23 mouse cellular contexts compared by ENCODE assay signal in genomic region chr14:60764526-60764925, GRCm38 (mm10). TPM values are rescaled to one million over a fixed set of nuclear protein-coding genes. Genes with fewer than 3 reads are reported as not detected.
DNase-seq lines count a peak whose midpoint lies in the region; ATAC-seq and TF ChIP-seq lines count a peak whose summit lies in the region.
"Had no signal": no experiment of that assay in that cellular context is flagged by ENCODE, and none has a peak within 500 bp of the region (broad histone marks: within the 10 kb centered on the region; RNA-seq: fewer than 3 reads in every experiment).

No protein-coding gene starts in this region.

- H3K4me2 ChIP-seq in heart, embryonic 13.5 days: no peak overlapping the region
- no peak overlapping the region for H3K4me2 ChIP-seq in hindbrain, embryonic 16.5 days (ENCODE audit: low read length)
- H3K4me2 ChIP-seq: lung, embryonic 14.5 days; midbrain, embryonic 12.5 days; neural tube, embryonic 12.5 days had no signal

- peak overlapping the region; percentile 29; the same call in 1 of the 2 replicates for H3K27ac ChIP-seq in heart, embryonic 13.5 days (replicated peaks)
- peak overlapping the region; percentile 51; the same call in 1 of the 2 replicates for H3K27ac ChIP-seq in layer of hippocampus, adult 2 months
- H3K27ac ChIP-seq in brown adipose tissue, adult 24 weeks (replicated peaks; ENCODE audit: low read depth, low read length): peak overlapping the region; percentile 98
- no peak overlapping the region for H3K27ac ChIP-seq in hindbrain, embryonic 16.5 days (ENCODE audit: low read depth, low read length)
- H3K27ac ChIP-seq: midbrain, embryonic 12.5 days; neural tube, embryonic 12.5 days had no signal

- no peaks in the 10 kb centered on the region for H3K9me3 ChIP-seq in heart, embryonic 13.5 days
- H3K9me3 ChIP-seq in hindbrain, embryonic 16.5 days (ENCODE audit: control insufficient read depth, low read length): no peaks in the 10 kb centered on the region
- H3K9me3 ChIP-seq: midbrain, embryonic 12.5 days; neural tube, embryonic 12.5 days had no signal

- no peak for ATAC-seq in heart, embryonic 13.5 days (ENCODE audit: extremely low read depth, insufficient number of reproducible peaks, low FRiP score, low TSS enrichment)
- no peak for ATAC-seq in hindbrain, embryonic 16.5 days
- ATAC-seq: inflammation-experienced regulatory T-cells, adult 6 months had no signal

- H3K4me1 ChIP-seq in heart, embryonic 13.5 days: peaks cover 40% of the 10 kb centered on the region
- H3K4me1 ChIP-seq in brown adipose tissue, adult 24 weeks (ENCODE audit: control insufficient read depth, insufficient read depth, insufficient read length, low read length): peaks cover 33% of the 10 kb centered on the region
- H3K4me1 ChIP-seq in hindbrain, embryonic 16.5 days (ENCODE audit: control insufficient read depth, insufficient read depth, low read depth, low read length): no peaks in the 10 kb centered on the region

- WGBS in heart, embryonic 13.5 days: 38% methylated on average over 4 of the region's 4 CpGs
- WGBS in hindbrain, embryonic 16.5 days: 83% methylated on average over 4 of the region's 4 CpGs

- TF ChIP-seq CTCF in layer of hippocampus, adult 2 months (conservative IDR thresholded peaks at IDR 0.05): no peak

- no peaks in the 10 kb centered on the region for H3K27me3 ChIP-seq in heart, embryonic 13.5 days (replicated peaks)
- H3K27me3 ChIP-seq in hindbrain, embryonic 16.5 days (replicated peaks; ENCODE audit: control insufficient read depth, insufficient read depth, low read length): no peaks in the 10 kb centered on the region
- H3K27me3 ChIP-seq: midbrain, embryonic 12.5 days; neural tube, embryonic 12.5 days; Patski had no signal

- intact Hi-C loops in heart, postnatal 25 days (cut with DNase I): no loop called here

- no peak for DNase-seq in heart, postnatal 25 days (ENCODE audit: low spot score)
- no peak for DNase-seq in layer of hippocampus, adult 2 months (ENCODE audit: low spot score in 2 of 2)
- no peak for DNase-seq in layer of hippocampus, postnatal 25 days (ENCODE audit: extremely low spot score in 1 of 2, low spot score in 1 of 2)
- DNase-seq in ES-CJ7 (ENCODE audit: low read depth, low spot score): peak; percentile 66
- DNase-seq: adrenal gland, postnatal 25 days; B cell, adult 2 months; cerebellum, adult 18-20 months; cerebellum, postnatal 36 days; layer of hippocampus, postnatal 36 days; liver; right cerebral cortex, postnatal 4 days had no signal

- H3K36me3 ChIP-seq in heart, embryonic 13.5 days: peaks cover 34% of the 10 kb centered on the region
- no peaks in the 10 kb centered on the region for H3K36me3 ChIP-seq in hindbrain, embryonic 16.5 days (ENCODE audit: control insufficient read depth, insufficient read depth, low read length)

- no peak overlapping the region for H3K9ac ChIP-seq in heart, embryonic 13.5 days
- H3K9ac ChIP-seq in hindbrain, embryonic 16.5 days (ENCODE audit: low read depth, low read length): no peak overlapping the region
- H3K9ac ChIP-seq: lung, embryonic 14.5 days; midbrain, embryonic 12.5 days; neural tube, embryonic 12.5 days had no signal

- H3K4me3 ChIP-seq in heart, embryonic 13.5 days: no peak overlapping the region
- H3K4me3 ChIP-seq in layer of hippocampus, adult 2 months: no peak overlapping the region
- H3K4me3 ChIP-seq in brown adipose tissue, adult 24 weeks (ENCODE audit: insufficient read depth, low read depth, low read length): no peak overlapping the region
- H3K4me3 ChIP-seq in hindbrain, embryonic 16.5 days (ENCODE audit: low read length): no peak overlapping the region
- H3K4me3 ChIP-seq: midbrain, embryonic 12.5 days; neural tube, embryonic 12.5 days had no signal

RNA-seq across cellular contexts. Expression of gene C1qtnf9, which starts 3.4 kb away (rescaled TPM):
- 0.36 and 0.60 TPM in 2 replicates for polyA plus RNA-seq in heart, embryonic 13.5 days (2015; fragmentation: Nextera tagmentation; extraction: Ambion mirVana)
- total RNA-seq in heart, postnatal 25 days (2021): 10 to 100 TPM; 43.1 to 50.6 TPM
- under 1 TPM; 0.29 to 0.44 TPM for total RNA-seq in layer of hippocampus, adult 2 months (2021)
- under 1 TPM; 0.31 to 0.42 TPM for total RNA-seq in layer of hippocampus, postnatal 25 days (2021)
- polyA plus RNA-seq in brown adipose tissue, adult 24 weeks (2012; ENCODE audit: insufficient read depth, insufficient read length, missing spikeins): 16.8 and 30.9 TPM in 2 replicates
- 0.13 and 0.19 TPM in 2 replicates for polyA plus RNA-seq in hindbrain, embryonic 16.5 days (2015; fragmentation: Nextera tagmentation; extraction: Ambion mirVana)
- total RNA-seq: granulocyte monocyte progenitor cell, adult 5-6 weeks had no signal
- polyA plus RNA-seq: forebrain, embryonic 11.5 days; hindbrain, embryonic 11.5 days; macrophage; Patski had no signal

RNA-seq across cellular contexts. Expression of gene Mipep, which starts 19.8 kb away (rescaled TPM):
- polyA plus RNA-seq in heart, embryonic 13.5 days (2015; fragmentation: Nextera tagmentation; extraction: Ambion mirVana): 24.5 and 27.4 TPM in 2 replicates
- 10 to 100 TPM; 53.9 to 58.4 TPM for total RNA-seq in heart, postnatal 25 days (2021)
- 10 to 100 TPM; 31.1 to 33.9 TPM for total RNA-seq in layer of hippocampus, adult 2 months (2021)
- total RNA-seq in layer of hippocampus, postnatal 25 days (2021): 10 to 100 TPM; 30.1 to 31.9 TPM
- 52.5 and 57.8 TPM in 2 replicates for polyA plus RNA-seq in brown adipose tissue, adult 24 weeks (2012; ENCODE audit: insufficient read depth, insufficient read length, missing spikeins)
- polyA plus RNA-seq in hindbrain, embryonic 16.5 days (2015; fragmentation: Nextera tagmentation; extraction: Ambion mirVana): 20.0 and 20.8 TPM in 2 replicates

Comparison
In these comparisons a context has a peak if more than half of its experiments do, and no peak if none do; other contexts are left out.
1. RNA of gene C1qtnf9, which starts 3.4 kb away (total RNA-seq): 43.1 to 50.6 TPM in heart, postnatal 25 days; 0.29 to 0.44 TPM in layer of hippocampus, adult 2 months and 0.31 to 0.42 TPM in layer of hippocampus, postnatal 25 days; every median in the first group is over 10 times any median in the second.